Mouse (Mus musculus): ENCODE measurements at regions not wholly inside any gene's neighbourhood (a gene's known extent, or its start where the extent isn't known, plus 50 kb on each side); places are given as distances from the start of the nearest gene placed in this dataset.

GRCm38 (mm10) chr13:25547150-25548145 lies 277.1 kb upstream of the Nrsn1 start:
- no peak for TF ChIP-seq CTCF (IDR thresholded peaks at IDR 0.05; ENCODE audit: low read depth, low read length)
- TF ChIP-seq POLR2A (IDR thresholded peaks at IDR 0.05; ENCODE audit: borderline replicate concordance, low read depth, low read length) = no peak

Data from bone marrow macrophage, adult 2 months (primary cell).